Mouse (Mus musculus) ES-Bruce4 (cell line): ENCODE data around the gene Ttc33. TPM values are rescaled to one million over a fixed set of nuclear protein-coding genes. Genes with fewer than 3 reads are reported as not detected.

Experiments
- H3K27ac ChIP-seq: 2 replicates; pipeline ENCODE4 v1.5.1; 2012; ENCODE audit warnings: low read length, inconsistent platforms; ENCODE audit not compliant: insufficient read depth
- H3K27me3 ChIP-seq: 2 replicates; pipeline ENCODE4 v1.6.1; 2012; ENCODE audit warnings: mild to moderate bottlenecking, low read length, inconsistent platforms; ENCODE audit not compliant: control insufficient read depth, poor library complexity, insufficient read depth, severe bottlenecking
- H3K36me3 ChIP-seq: 2 replicates; pipeline ENCODE4 v1.6.1; 2012; ENCODE audit warnings: inconsistent platforms, mild to moderate bottlenecking, low read length, moderate library complexity; ENCODE audit not compliant: control insufficient read depth, poor library complexity, insufficient read depth, severe bottlenecking
- H3K4me1 ChIP-seq: one replicate; pipeline ENCODE4 v1.8.1; 2011; ENCODE audit warnings: low read length; ENCODE audit not compliant: control insufficient read depth, insufficient read depth
- H3K4me3 ChIP-seq: 2 replicates; pipeline ENCODE4 v1.5.1; 2011; ENCODE audit warnings: low read depth, mild to moderate bottlenecking, low read length
- H3K9ac ChIP-seq: 2 replicates; pipeline ENCODE4 v1.6.1; 2012; ENCODE audit warnings: low read depth, mild to moderate bottlenecking, inconsistent platforms; ENCODE audit not compliant: poor library complexity, severe bottlenecking
- H3K9me3 ChIP-seq: replicated peaks from 2 replicates; pipeline ENCODE4 v1.6.1; 2012; ENCODE audit warnings: mild to moderate bottlenecking, low read length, inconsistent platforms; ENCODE audit not compliant: control insufficient read depth, poor library complexity, insufficient read depth, severe bottlenecking
- CTCF ChIP-seq: IDR thresholded peaks from one replicate; pipeline ENCODE4 v1.8.1; 2011; ENCODE audit warnings: low read depth, low read length
- EP300 ChIP-seq: IDR thresholded peaks from 2 replicates; pipeline ENCODE4 v1.6.1; 2011; ENCODE audit warnings: low read depth, low read length; ENCODE audit not compliant: insufficient read depth
- POLR2A ChIP-seq: IDR thresholded peaks from one replicate; pipeline ENCODE4 v1.8.1; 2011; ENCODE audit warnings: low read length; ENCODE audit not compliant: insufficient read depth
- polyA plus RNA-seq: library from polyadenylated mRNA; stranded (reverse); fragments of >200 nt; gene quantifications from 2 replicates; pipeline ENCODE4 v1.2.4, GENCODE M21; 2011; ENCODE audit warnings: low read depth; ENCODE audit not compliant: missing spikeins, insufficient read depth, insufficient read length

Gene Ttc33
- polyA plus RNA-seq, 1 experiment = 29.6 TPM

- no peaks in the 10 kb centered on the region for H3K27me3 ChIP-seq
- TF ChIP-seq POLR2A = no peak
- TF ChIP-seq EP300 = no peak
- no peak for TF ChIP-seq CTCF
- H3K36me3 ChIP-seq = no peaks in the 10 kb centered on the region
- no peak overlapping the region for H3K9ac ChIP-seq
- H3K27ac ChIP-seq = no peak overlapping the region
- H3K9me3 ChIP-seq = no peaks in the 10 kb centered on the region
- no peak overlapping the region for H3K4me3 ChIP-seq
- H3K4me1 ChIP-seq = no peaks in the 10 kb centered on the region
Observed at GRCm38 (mm10) chr15:5260183-5260582, 74.9 kb downstream of the Ttc33 start.

DNA sequence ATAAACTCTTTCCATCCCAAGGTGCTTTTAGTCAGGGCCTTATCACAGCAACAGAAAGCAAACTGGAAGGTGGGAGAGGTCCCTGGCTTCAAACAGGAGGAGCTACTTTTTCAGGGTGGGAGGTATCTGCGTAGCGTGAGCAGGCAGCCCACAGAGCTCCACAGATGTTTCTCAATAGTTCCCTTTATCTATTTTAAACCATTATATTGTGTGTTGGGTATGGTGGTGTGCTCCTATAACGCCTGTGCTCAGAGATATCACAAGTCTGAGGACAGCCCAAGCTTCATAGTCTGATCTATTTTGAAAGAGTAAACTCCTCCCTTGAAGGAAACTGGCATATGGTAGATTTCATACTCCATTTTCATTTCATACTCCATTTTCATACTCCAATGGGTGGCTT lies 75.7 kb downstream of the Ttc33 start:
- Histone ChIP-seq H3K36me3 (no peaks in the 10 kb centered on the region), H3K9ac (no peak overlapping the region), H3K27me3 (no peaks in the 10 kb centered on the region), H3K4me3 (no peak overlapping the region), H3K27ac (no peak overlapping the region), H3K9me3 (no peaks in the 10 kb centered on the region), H3K4me1 (no peaks in the 10 kb centered on the region)
- no peak for TF ChIP-seq POLR2A
- TF ChIP-seq CTCF = no peak
- TF ChIP-seq EP300 = no peak

- H3K4me3 ChIP-seq = no peak overlapping the region
Observed at GRCm38 (mm10) chr15:5262095-5262667, 76.9 kb downstream of the Ttc33 start.

GRCm38 (mm10) chr15:5262874-5263504 lies 77.7 kb downstream of the Ttc33 start:
- Histone ChIP-seq H3K27me3 (no peaks in the 10 kb centered on the region), H3K36me3 (no peaks in the 10 kb centered on the region), H3K4me3 (no peak overlapping the region), H3K9me3 (peaks cover 3% of the 10 kb centered on the region; the same call in 1 of the 2 replicates), H3K9ac (no peak overlapping the region), H3K27ac (no peak overlapping the region), H3K4me1 (no peaks in the 10 kb centered on the region)
- TF ChIP-seq CTCF (no peak), EP300 (no peak), POLR2A (no peak)

More at GRCm38 (mm10) chr15:5262095-5262667, 76.9 kb downstream of the Ttc33 start:
- no peaks in the 10 kb centered on the region for H3K36me3 ChIP-seq
- no peak overlapping the region for H3K9ac ChIP-seq
- H3K4me1 ChIP-seq = no peaks in the 10 kb centered on the region
- TF ChIP-seq EP300 (no peak), POLR2A (no peak), CTCF (no peak)
- no peak overlapping the region for H3K27ac ChIP-seq
- no peaks in the 10 kb centered on the region for H3K27me3 ChIP-seq
- H3K9me3 ChIP-seq = peaks cover 3% of the 10 kb centered on the region; the same call in 1 of the 2 replicates

DNA sequence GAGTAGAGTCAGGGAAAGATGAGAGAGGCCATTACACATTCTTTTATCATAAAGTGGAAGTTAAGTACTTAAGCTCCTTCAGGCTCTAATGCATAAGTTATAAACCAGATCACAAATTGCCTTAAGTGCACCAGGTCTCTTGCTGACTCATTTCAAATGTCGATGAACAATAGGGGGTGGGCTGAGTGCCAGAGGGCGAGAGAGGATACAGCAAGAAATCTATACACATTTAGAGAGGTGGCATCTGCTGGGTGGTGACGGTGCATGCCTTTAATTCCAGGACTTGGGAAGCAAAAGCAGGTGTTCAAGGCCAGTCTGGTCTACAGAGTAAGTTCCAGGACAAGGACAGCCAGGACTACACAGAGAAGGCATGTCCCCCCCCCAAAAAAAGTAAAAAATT lies 80.8 kb downstream of the Ttc33 start:
- no peak for TF ChIP-seq CTCF
- TF ChIP-seq EP300 = no peak
- H3K4me1 ChIP-seq = no peaks in the 10 kb centered on the region
- no peak overlapping the region for H3K9ac ChIP-seq
- no peaks in the 10 kb centered on the region for H3K27me3 ChIP-seq
- no peak overlapping the region for H3K4me3 ChIP-seq
- H3K9me3 ChIP-seq = peaks cover 3% of the 10 kb centered on the region; the same call in 1 of the 2 replicates
- H3K27ac ChIP-seq = no peak overlapping the region
- H3K36me3 ChIP-seq = no peaks in the 10 kb centered on the region

Other genes with a start within 250 kb of the Ttc33 start
- gene C7, start 121.8 kb upstream of the Ttc33 start, polyA plus RNA-seq = 0.24 TPM in 1 of 2 replicates, not detected in the other
- 0.67 and 0.82 TPM in 2 replicates for gene Card6, start 77.0 kb upstream of the Ttc33 start, polyA plus RNA-seq
- 685 and 750 TPM in 2 replicates for gene Rpl37, start 68.9 kb upstream of the Ttc33 start, polyA plus RNA-seq
- 24.6 and 26.0 TPM in 2 replicates for gene Prkaa1, start 41.7 kb upstream of the Ttc33 start, polyA plus RNA-seq
- gene Ptger4, start 58.7 kb downstream of the Ttc33 start, polyA plus RNA-seq = 0.53 and 1.3 TPM in 2 replicates